ENCODE assay signal across 8 mouse cellular contexts in genomic region chr4:55532407-55533195, GRCm38 (mm10). TPM values are rescaled to one million over a fixed set of nuclear protein-coding genes. Genes with fewer than 3 reads are reported as not detected.
DNase-seq lines count a peak whose midpoint lies in the region; ATAC-seq and TF ChIP-seq lines count a peak whose summit lies in the region.

Gene Klf4, minus strand, starts transcription at chr4:55532466.

- under 1% methylated on average over 87 of the region's 99 CpGs for WGBS in forebrain, embryonic 15.5 days
- under 1% methylated on average over 92 of the region's 99 CpGs for WGBS in large intestine, adult 2 months
- WGBS in neural tube, embryonic 14.5 days = 0% methylated on average over 55 of the region's 99 CpGs

- peak; percentile 82 for DNase-seq in CH12.LX (ENCODE audit: extremely low read depth)
- DNase-seq in c-Kit-positive CD71-negative TER-119-negative erythroid progenitor cells, embryonic 14.5 days (ENCODE audit: low read depth) = peak; percentile 74
- peak; percentile 95 to 96 for DNase-seq in heart, postnatal 14 days
- DNase-seq in large intestine, adult 2 months (ENCODE audit: low read depth, low spot score) = no peak
- peak; percentile 92 to 94 for DNase-seq in lung, adult 18-20 months

- H3K36me3 ChIP-seq in CH12.LX (replicated peaks in 1 of 2; ENCODE audit: control insufficient read depth in 1 of 2, insufficient read depth in 1 of 2, low read length in 1 of 2) = peaks cover 0 to 14% of the 10 kb centered on the region in 2 experiments
- no peaks in the 10 kb centered on the region for H3K36me3 ChIP-seq in forebrain, embryonic 15.5 days
- no peaks in the 10 kb centered on the region for H3K36me3 ChIP-seq in neural tube, embryonic 14.5 days (ENCODE audit: control insufficient read depth, insufficient read depth, low read length)
- no peaks in the 10 kb centered on the region for H3K36me3 ChIP-seq in testis, adult 2 months (ENCODE audit: control insufficient read depth, insufficient read depth, low read length)

- peak within 1 kb of the TSS; percentile 65 for H3K4me2 ChIP-seq in CH12.LX (ENCODE audit: insufficient read depth, low read depth, poor library complexity, severe bottlenecking)
- peak within 1 kb of the TSS; percentile 93 for H3K4me2 ChIP-seq in forebrain, embryonic 15.5 days (replicated peaks)
- H3K4me2 ChIP-seq in neural tube, embryonic 14.5 days (ENCODE audit: low read depth, low read length) = peak within 1 kb of the TSS; percentile 92

- H3K9ac ChIP-seq in CH12.LX (ENCODE audit: insufficient read depth, low read depth) = peak within 1 kb of the TSS; percentile 66
- H3K9ac ChIP-seq in forebrain, embryonic 15.5 days (replicated peaks) = peak within 1 kb of the TSS; percentile 72
- peak within 1 kb of the TSS; percentile 78 for H3K9ac ChIP-seq in neural tube, embryonic 14.5 days (replicated peaks; ENCODE audit: low read depth, low read length)

- TF ChIP-seq RAD21 in CH12.LX (IDR thresholded peaks at IDR 0.05; ENCODE audit: low read depth, low read length) = no peak

- intact Hi-C loops in heart, postnatal 14 days (cut with DNase I) = loop anchor here (2.0 to 5.0 kb wide), 3 partner anchors 290 to 830 kb away; no protein-coding TSS in a partner anchor

- H3K4me1 ChIP-seq in CH12.LX (ENCODE audit: control insufficient read depth in 1 of 2, insufficient read depth in 2 of 2) = peaks cover 15 to 16% of the 10 kb centered on the region in 2 experiments
- peaks cover 31% of the 10 kb centered on the region for H3K4me1 ChIP-seq in forebrain, embryonic 15.5 days
- peaks cover 16% of the 10 kb centered on the region; the same call in 1 of the 2 replicates for H3K4me1 ChIP-seq in neural tube, embryonic 14.5 days (ENCODE audit: control insufficient read depth, insufficient read depth, low read length)
- H3K4me1 ChIP-seq in testis, adult 2 months (ENCODE audit: control insufficient read depth, insufficient read depth, low read length) = peaks cover 21% of the 10 kb centered on the region

- dilution Hi-C loops in CH12.LX (cut with MboI; ENCODE audit: extremely low pct_ligation_motif_present, extremely low pct_unique_long_range_greater_than_20kb, low sequenced_read_pairs) = no loop called here

- H3K9me3 ChIP-seq in CH12.LX (replicated peaks; ENCODE audit: low read length) = peaks cover 15% of the 10 kb centered on the region
- no peaks in the 10 kb centered on the region for H3K9me3 ChIP-seq in forebrain, embryonic 15.5 days
- no peaks in the 10 kb centered on the region for H3K9me3 ChIP-seq in neural tube, embryonic 14.5 days (ENCODE audit: control insufficient read depth, low read length)

- no peaks in the 10 kb centered on the region for H3K79me2 ChIP-seq in CH12.LX (replicated peaks; ENCODE audit: control insufficient read depth, extremely low read depth, insufficient read depth, poor library complexity, severe bottlenecking)

- H3K27me3 ChIP-seq in CH12.LX (replicated peaks) = no peaks in the 10 kb centered on the region
- H3K27me3 ChIP-seq in forebrain, embryonic 15.5 days = peaks cover 18% of the 10 kb centered on the region
- H3K27me3 ChIP-seq in neural tube, embryonic 14.5 days (ENCODE audit: control insufficient read depth, insufficient read depth, low read length) = peaks cover 10% of the 10 kb centered on the region
- H3K27me3 ChIP-seq in testis, adult 2 months (ENCODE audit: control insufficient read depth, insufficient read depth, low read length) = no peaks in the 10 kb centered on the region

- peak; percentile 93 for ATAC-seq in forebrain, embryonic 15.5 days (replicated peaks)
- peak; percentile 93 for ATAC-seq in neural tube, embryonic 14.5 days (ENCODE audit: low read depth)

- no peak for TF ChIP-seq EP300 in CH12.LX (IDR thresholded peaks at IDR 0.05; ENCODE audit: low read length)

- TF ChIP-seq CTCF in CH12.LX (conservative IDR thresholded peaks at IDR 0.05 in 1 of 2, IDR thresholded peaks at IDR 0.05 in 1 of 2; ENCODE audit: low read depth in 2 of 2, low read length in 2 of 2) = no peak
- TF ChIP-seq CTCF in testis, adult 2 months (IDR thresholded peaks at IDR 0.05; ENCODE audit: control insufficient read depth, insufficient read depth, insufficient replicate concordance, low read depth, low read length) = no peak

- peak within 1 kb of the TSS; percentile 30 to 71 (median 61) for H3K4me3 ChIP-seq in CH12.LX (replicated peaks in 1 of 3; ENCODE audit: low read depth in 2 of 3, low read length in 2 of 3, poor library complexity in 1 of 3)
- H3K4me3 ChIP-seq in forebrain, embryonic 15.5 days = peak within 1 kb of the TSS; percentile 68
- peak within 1 kb of the TSS; percentile 59 for H3K4me3 ChIP-seq in neural tube, embryonic 14.5 days (ENCODE audit: low read depth, low read length)
- H3K4me3 ChIP-seq in testis, adult 2 months (ENCODE audit: control insufficient read depth, low read depth, low read length) = peak within 1 kb of the TSS; percentile 92

- H3K27ac ChIP-seq in CH12.LX (ENCODE audit: insufficient read depth, low read depth) = no peak within 1 kb of the TSS
- H3K27ac ChIP-seq in forebrain, embryonic 15.5 days (replicated peaks) = peak within 1 kb of the TSS; percentile 92
- peak within 1 kb of the TSS; percentile 87 for H3K27ac ChIP-seq in neural tube, embryonic 14.5 days (ENCODE audit: low read depth, low read length)
- H3K27ac ChIP-seq in testis, adult 2 months (ENCODE audit: control insufficient read depth, insufficient read depth, low read depth, low read length) = peak within 1 kb of the TSS; percentile 91

- in situ Hi-C loops in CH12.LX (cut with MboI; ENCODE audit: low pct_ligation_motif_present, low pct_unique_long_range_greater_than_20kb, low sequenced_read_pairs) = loop anchor here (10.0 kb wide), 2 partner anchors 292 to 682 kb away; no protein-coding TSS in a partner anchor

- TF ChIP-seq POLR2A in CH12.LX (IDR thresholded peaks at IDR 0.05; ENCODE audit: low read depth, low read length) = peak; percentile 70
- peak; percentile 72 for TF ChIP-seq POLR2A in testis, adult 2 months (IDR thresholded peaks at IDR 0.05; ENCODE audit: control insufficient read depth, low read depth, low read length)

TF ChIP-seq in CH12.LX, 34 proteins besides CTCF, POLR2A, EP300 and RAD21 (continues in another document):
- TF ChIP-seq POLR2AphosphoS2 (IDR thresholded peaks at IDR 0.05; ENCODE audit: low read depth, low read length) (no peak), SMC3 (IDR thresholded peaks at IDR 0.05; ENCODE audit: low read depth, low read length) (no peak), IRF4 (IDR thresholded peaks at IDR 0.05; ENCODE audit: low read depth, low read length) (no peak), UBTF (IDR thresholded peaks at IDR 0.05; ENCODE audit: low read depth, low read length) (no peak), BHLHE40 (IDR thresholded peaks at IDR 0.05; ENCODE audit: low read depth, low read length) (peak; percentile 33; the same call in 1 of the 2 replicates), GABPA (IDR thresholded peaks at IDR 0.05; ENCODE audit: insufficient replicate concordance, low read depth, low read length) (no peak), TBP (conservative IDR thresholded peaks at IDR 0.05; ENCODE audit: low read depth, low read length) (0 out of 2 replicates have a peak, but pooled peaks have one; percentile 46), PAX5 (IDR thresholded peaks at IDR 0.05; ENCODE audit: low read length) (no peak), ETS1 (conservative IDR thresholded peaks at IDR 0.05; ENCODE audit: low read depth, low read length) (no peak), ZMIZ1 (IDR thresholded peaks at IDR 0.05; ENCODE audit: low read depth, low read length) (no peak), TCF12 (IDR thresholded peaks at IDR 0.05; ENCODE audit: low read depth, low read length) (no peak; the same call in 1 of the 2 replicates), RCOR1 (conservative IDR thresholded peaks at IDR 0.05; ENCODE audit: low read depth, low read length) (no peak), MAX (IDR thresholded peaks at IDR 0.05; ENCODE audit: low read length) (peak; percentile 30; the same call in 1 of the 2 replicates), ZC3H11A (IDR thresholded peaks at IDR 0.05; ENCODE audit: low read depth, low read length) (no peak), MEF2A (IDR thresholded peaks at IDR 0.05; ENCODE audit: borderline replicate concordance, low read depth, low read length) (peak; percentile 46; the same call in 1 of the 2 replicates), USF2 (conservative IDR thresholded peaks at IDR 0.05; ENCODE audit: low read depth, low read length) (no peak), ELF1 (IDR thresholded peaks at IDR 0.05; ENCODE audit: low read depth, low read length) (no peak), JUN (IDR thresholded peaks at IDR 0.05; ENCODE audit: insufficient read depth, low read depth, low read length) (no peak), E2F4 (IDR thresholded peaks at IDR 0.05; ENCODE audit: insufficient replicate concordance, low read depth, low read length) (no peak), MAZ (IDR thresholded peaks at IDR 0.05; ENCODE audit: low read depth, low read length) (peak; percentile 80; the same call in 1 of the 2 replicates), ZKSCAN1 (IDR thresholded peaks at IDR 0.05; ENCODE audit: borderline replicate concordance, low read depth, low read length) (no peak), KAT2A (IDR thresholded peaks at IDR 0.05; ENCODE audit: insufficient replicate concordance, low read length) (no peak), JUND (conservative IDR thresholded peaks at IDR 0.05; ENCODE audit: low read depth, low read length) (no peak), SIN3A (IDR thresholded peaks at IDR 0.05; ENCODE audit: low read length) (peak; percentile 52; the same call in 1 of the 2 replicates), ZNF384 (IDR thresholded peaks at IDR 0.05; ENCODE audit: low read depth, low read length) (no peak), USF1 (IDR thresholded peaks at IDR 0.05; ENCODE audit: low read depth, low read length) (no peak), NRF1 (IDR thresholded peaks at IDR 0.05; ENCODE audit: low read depth, low read length) (peak; percentile 41; the same call in 1 of the 2 replicates), CHD2 (IDR thresholded peaks at IDR 0.05; ENCODE audit: low read length) (no peak), MAFK (IDR thresholded peaks at IDR 0.05; ENCODE audit: insufficient replicate concordance, low read length) (no peak), CHD1 (IDR thresholded peaks at IDR 0.05; ENCODE audit: low read depth, low read length) (no peak)

RNA-seq across cellular contexts. Expression of gene Klf4, which starts in this region (rescaled TPM):
- total RNA-seq in CH12.LX (2012; rRNA removed) = 0.38 and 0.51 TPM in 2 replicates
- 0.81 and 1.3 TPM in 2 replicates for total RNA-seq in CH12.LX (2014; rRNA removed)
- 2.2 and 2.9 TPM in 2 replicates for polyA plus RNA-seq in CH12.LX (2012; ENCODE audit: insufficient read length, low read depth)
- polyA plus RNA-seq in forebrain, embryonic 15.5 days (2015; fragmentation: Nextera tagmentation; extraction: Ambion mirVana) = 1.6 and 1.9 TPM in 2 replicates
- 10 to 100 TPM; 58.8 to 59.1 TPM for total RNA-seq in heart, postnatal 14 days (2021)
- polyA plus RNA-seq in large intestine, adult 2 months (2012; rRNA removed) = 76.3 and 188 TPM in 2 replicates
- polyA plus RNA-seq in neural tube, embryonic 14.5 days (2014; fragmentation: Nextera tagmentation; extraction: Ambion mirVana) = 2.6 and 2.8 TPM in 2 replicates
- 123 and 156 TPM in 2 replicates for polyA plus RNA-seq in testis, adult 2 months (2012; rRNA removed)

Comparison
In these comparisons a context has a peak if more than half of its experiments do, and no peak if none do; other contexts are left out.
1. RNA of gene Klf4 (total RNA-seq): 58.8 to 59.1 TPM in heart, postnatal 14 days; 0.38 to 1.3 TPM in CH12.LX; every median in the first group is over 10 times any median in the second.
2. RNA of gene Klf4 (polyA plus RNA-seq): 123 to 156 TPM in testis, adult 2 months and 76.3 to 188 TPM in large intestine, adult 2 months; 2.2 to 2.9 TPM in CH12.LX, 2.6 to 2.8 TPM in neural tube, embryonic 14.5 days and 1.6 to 1.9 TPM in forebrain, embryonic 15.5 days; every median in the first group is over 10 times any median in the second.
3. Peak in every context shown above with its lines, with median percentiles within 50 percentile points of each other: H3K4me2 ChIP-seq, H3K4me3 ChIP-seq and H3K9ac ChIP-seq.